Mouse (Mus musculus) spleen, adult 2 months (tissue): ENCODE data around the gene Pabpn1. TPM values are rescaled to one million over a fixed set of nuclear protein-coding genes. Genes with fewer than 3 reads are reported as not detected.

ENCODE experiments used
- DNase-seq, 2 experiments: peaks; one replicate each; pipeline versions ENCODE4 v3.0.0 to v3.0.0-alpha.2; 2012 to 2021; ENCODE audit warnings: low spot score in 2 of 2, low read depth in 1 of 2
- H3K27ac ChIP-seq: fragments of 200-500 bp; 2 replicates; pipeline ENCODE4 v1.5.1; 2012; ENCODE audit warnings: low read length, inconsistent platforms; ENCODE audit not compliant: insufficient read depth
- H3K27me3 ChIP-seq: fragments of 200-500 bp; 2 replicates; pipeline ENCODE4 v1.6.1; 2012; ENCODE audit warnings: mild to moderate bottlenecking, moderate library complexity, low read length, inconsistent platforms; ENCODE audit not compliant: control insufficient read depth, insufficient read depth
- H3K36me3 ChIP-seq: fragments of 200-500 bp; 2 replicates; pipeline ENCODE4 v1.6.1; 2012; ENCODE audit warnings: mild to moderate bottlenecking, low read length, inconsistent platforms; ENCODE audit not compliant: control insufficient read depth, insufficient read depth
- H3K4me1 ChIP-seq: fragments of 200-500 bp; 2 replicates; pipeline ENCODE4 v1.6.1; 2011; ENCODE audit warnings: inconsistent platforms; ENCODE audit not compliant: control insufficient read depth, insufficient read depth, insufficient read length
- H3K4me3 ChIP-seq: fragments of 200-500 bp; 2 replicates; pipeline ENCODE4 v1.5.1; 2011; ENCODE audit warnings: mild to moderate bottlenecking, inconsistent platforms; ENCODE audit not compliant: insufficient read depth, insufficient read length; ENCODE audit errors: extremely low read depth
- CTCF ChIP-seq: fragments of 200-500 bp; IDR thresholded peaks from 2 replicates; pipeline ENCODE4 v1.5.1; 2011; ENCODE audit warnings: mild to moderate bottlenecking, inconsistent platforms; ENCODE audit not compliant: insufficient read depth, insufficient read length, insufficient replicate concordance; ENCODE audit errors: extremely low read depth
- POLR2A ChIP-seq: fragments of 200-500 bp; IDR thresholded peaks from 2 replicates; pipeline ENCODE4 v1.6.1; 2011; ENCODE audit warnings: low read depth, low read length, inconsistent platforms
- WGBS: fragments of 180-500 bp; shearing (Covaris S2); methylation state at CpG from one replicate; pipeline ENCODE4 v1.1.7; 2018; 5-methylcytosine and 5-hydroxymethylcytosine counted together
- polyA plus RNA-seq: library from polyadenylated mRNA; depleted of rRNA; stranded (reverse); fragments of >200 nt; gene quantifications from 2 replicates; pipeline ENCODE4 v1.2.3, GENCODE M21; 2012; rRNA removed

Pabpn1 gene
- 73.3 and 76.7 TPM in 2 replicates for polyA plus RNA-seq

DNA sequence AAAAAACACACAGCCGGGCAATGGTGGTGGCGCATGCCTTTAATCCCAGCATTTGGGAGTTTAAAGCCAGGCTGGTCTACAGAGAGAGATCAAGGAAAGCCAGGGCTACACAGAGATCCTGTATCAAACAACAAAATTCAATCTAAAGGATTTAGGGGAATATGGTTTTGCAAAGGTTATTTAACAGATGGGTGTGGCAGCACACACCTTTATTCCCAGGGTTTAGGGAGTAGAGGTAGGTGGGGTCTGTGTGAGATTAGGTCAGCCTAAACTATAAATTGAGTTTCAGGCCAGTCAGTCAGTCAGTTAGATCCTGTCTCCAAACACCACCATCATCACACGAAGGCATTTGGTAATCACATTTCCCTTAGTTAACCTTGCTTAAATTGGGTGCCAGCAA, at the start of gene Pabpn1:
Gene Pabpn1, plus strand, starts transcription at position 301 of the 400 bp plus-strand sequence.
- WGBS: 96% methylated on average over 3 of the region's 3 CpGs
- no peak within 1 kb of the TSS for H3K27ac ChIP-seq

DNA sequence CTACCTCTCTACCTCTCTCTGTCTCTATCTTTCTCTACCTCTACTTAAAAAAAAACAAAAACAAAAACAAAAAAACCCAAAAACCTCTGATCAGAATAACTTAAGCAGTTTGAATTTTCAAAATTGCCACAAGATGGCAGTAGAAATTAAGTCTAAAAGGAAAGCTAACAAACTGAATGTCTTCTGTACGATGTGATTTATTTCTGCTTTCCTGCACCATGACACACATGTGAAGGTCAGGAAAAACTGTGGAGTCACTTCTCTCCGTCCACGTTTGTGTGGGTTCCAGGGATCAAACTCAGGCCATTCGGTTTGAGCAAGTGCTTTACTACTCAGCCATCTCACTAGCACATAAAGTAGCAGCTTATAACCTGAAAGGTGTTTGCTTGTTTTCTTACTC, 48.8 kb upstream of the Pabpn1 start:
- no peak overlapping the region for H3K4me3 ChIP-seq
- WGBS: 0% methylated on average over 4 of the region's 4 CpGs
- H3K27me3 ChIP-seq: no peaks in the 10 kb centered on the region
- H3K36me3 ChIP-seq: no peaks in the 10 kb centered on the region
- no peak for TF ChIP-seq POLR2A
- no peak overlapping the region for H3K27ac ChIP-seq
- no peak for DNase-seq
- H3K4me1 ChIP-seq: no peaks in the 10 kb centered on the region

More for the DNA sequence above, at the start of gene Pabpn1:
- Histone ChIP-seq H3K36me3 (peaks cover 13% of the 10 kb centered on the region), H3K4me3 (peak within 1 kb of the TSS; percentile 74), H3K4me1 (peaks cover 10% of the 10 kb centered on the region; the same call in 1 of the 2 replicates), H3K27me3 (no peaks in the 10 kb centered on the region)
- no peak for DNase-seq
- no peak for TF ChIP-seq CTCF

DNA sequence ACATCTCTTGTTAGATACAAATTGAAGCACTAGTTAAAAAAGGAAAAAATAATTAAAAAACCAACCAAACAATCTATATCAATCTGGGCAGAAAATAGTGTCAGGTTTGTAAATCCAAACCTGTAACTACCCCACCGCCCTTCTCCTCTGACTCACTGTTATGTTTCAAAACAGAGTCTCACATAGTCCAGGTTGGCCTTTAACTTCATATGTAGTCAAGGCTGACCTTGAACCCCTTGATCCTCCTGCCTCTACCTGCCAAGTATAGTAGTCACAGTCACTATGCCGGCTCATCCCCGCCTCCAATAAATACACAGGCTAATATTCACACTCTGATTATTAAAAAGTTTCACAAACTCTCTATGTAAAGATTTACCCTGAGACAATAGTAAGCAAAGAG, 36.6 kb upstream of the Pabpn1 start:
- Histone ChIP-seq H3K4me3 (no peak overlapping the region), H3K27me3 (no peaks in the 10 kb centered on the region), H3K27ac (no peak overlapping the region), H3K36me3 (peaks cover 4% of the 10 kb centered on the region; the same call in 1 of the 2 replicates), H3K4me1 (no peaks in the 10 kb centered on the region)
- 98% methylated on average over 3 of the region's 3 CpGs for WGBS
- no peak for DNase-seq
- TF ChIP-seq POLR2A: no peak
- no peak for TF ChIP-seq CTCF

DNA sequence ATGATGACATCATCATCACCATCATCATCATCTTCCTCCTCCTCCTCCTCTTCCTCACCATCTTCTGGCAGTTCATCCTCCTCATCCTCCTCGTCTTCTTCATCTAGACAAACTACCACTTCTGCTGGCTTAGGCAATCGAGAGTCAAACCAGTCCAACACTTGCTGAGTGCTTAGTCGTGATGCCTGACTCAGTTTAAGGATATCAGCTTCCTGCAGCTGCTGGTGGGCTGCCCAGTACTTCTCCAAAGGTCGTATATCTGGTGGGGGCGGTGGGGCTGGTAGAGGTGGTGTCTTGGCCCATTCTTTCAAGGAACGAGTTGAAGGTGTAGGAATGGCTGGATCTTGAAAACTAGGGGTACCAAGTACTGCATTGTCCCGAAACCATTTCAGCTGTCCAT, 35.6 kb upstream of the Pabpn1 start:
- Histone ChIP-seq H3K27me3 (no peaks in the 10 kb centered on the region), H3K36me3 (peaks cover 4% of the 10 kb centered on the region; the same call in 1 of the 2 replicates), H3K27ac (no peak overlapping the region), H3K4me1 (no peaks in the 10 kb centered on the region), H3K4me3 (no peak overlapping the region)
- no peak for DNase-seq
- TF ChIP-seq CTCF: no peak
- TF ChIP-seq POLR2A: no peak
- WGBS: 73% methylated on average over 7 of the region's 7 CpGs

DNA sequence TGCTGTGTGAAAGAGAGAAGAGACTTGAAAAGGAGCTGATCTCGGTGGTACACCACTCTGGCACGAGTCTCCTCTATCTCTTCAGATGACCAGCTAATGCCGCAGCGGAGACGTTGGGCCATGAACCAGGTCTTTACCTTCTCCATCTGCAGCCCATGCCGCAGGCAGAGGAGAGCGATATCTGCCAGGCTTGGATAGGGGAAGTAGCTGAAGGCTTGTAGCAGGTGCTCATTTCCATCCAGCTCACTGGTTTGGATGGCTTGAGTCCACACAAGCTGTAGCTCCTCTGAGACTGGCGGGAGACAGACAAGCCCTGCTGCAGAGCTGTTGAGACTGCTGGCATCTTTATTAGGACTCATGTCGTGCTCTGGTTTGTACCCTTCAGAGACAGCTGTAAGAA, 34.4 kb upstream of the Pabpn1 start:
- H3K4me3 ChIP-seq: no peak overlapping the region
- H3K36me3 ChIP-seq: peaks cover 4% of the 10 kb centered on the region; the same call in 1 of the 2 replicates
- no peak for DNase-seq
- H3K27me3 ChIP-seq: no peaks in the 10 kb centered on the region
- no peaks in the 10 kb centered on the region for H3K4me1 ChIP-seq
- no peak for TF ChIP-seq POLR2A
- no peak for TF ChIP-seq CTCF
- H3K27ac ChIP-seq: no peak overlapping the region
- WGBS: 89% methylated on average over 9 of the region's 9 CpGs

DNA sequence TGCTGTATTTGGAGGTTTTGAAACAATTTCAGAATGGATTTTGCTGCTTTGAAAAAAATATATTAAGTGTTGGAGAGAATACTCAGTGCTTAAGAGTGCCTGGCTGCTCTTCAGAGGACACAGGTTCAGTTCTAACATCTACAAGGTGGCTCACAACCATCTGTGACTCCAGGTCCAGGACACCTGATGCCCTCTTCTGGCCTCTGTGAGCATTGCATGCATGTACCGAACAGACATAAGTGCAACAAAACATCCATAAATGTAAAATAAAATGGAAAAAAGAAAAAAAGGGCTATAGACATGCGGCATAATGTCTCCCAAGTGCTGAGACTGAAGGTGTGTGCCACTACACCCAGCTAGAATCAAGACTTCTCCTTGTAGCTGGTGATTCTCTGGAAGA, 31.8 kb upstream of the Pabpn1 start:
- H3K4me1 ChIP-seq: no peaks in the 10 kb centered on the region
- H3K36me3 ChIP-seq: peaks cover 4% of the 10 kb centered on the region; the same call in 1 of the 2 replicates
- no peak overlapping the region for H3K4me3 ChIP-seq
- 39% methylated on average over 2 of the region's 2 CpGs for WGBS
- TF ChIP-seq POLR2A (no peak), CTCF (peak; percentile 53; the same call in 1 of the 2 replicates)
- no peak overlapping the region for H3K27ac ChIP-seq
- peak in 1 of 2 experiments; percentile 64 for DNase-seq
- H3K27me3 ChIP-seq: no peaks in the 10 kb centered on the region

DNA sequence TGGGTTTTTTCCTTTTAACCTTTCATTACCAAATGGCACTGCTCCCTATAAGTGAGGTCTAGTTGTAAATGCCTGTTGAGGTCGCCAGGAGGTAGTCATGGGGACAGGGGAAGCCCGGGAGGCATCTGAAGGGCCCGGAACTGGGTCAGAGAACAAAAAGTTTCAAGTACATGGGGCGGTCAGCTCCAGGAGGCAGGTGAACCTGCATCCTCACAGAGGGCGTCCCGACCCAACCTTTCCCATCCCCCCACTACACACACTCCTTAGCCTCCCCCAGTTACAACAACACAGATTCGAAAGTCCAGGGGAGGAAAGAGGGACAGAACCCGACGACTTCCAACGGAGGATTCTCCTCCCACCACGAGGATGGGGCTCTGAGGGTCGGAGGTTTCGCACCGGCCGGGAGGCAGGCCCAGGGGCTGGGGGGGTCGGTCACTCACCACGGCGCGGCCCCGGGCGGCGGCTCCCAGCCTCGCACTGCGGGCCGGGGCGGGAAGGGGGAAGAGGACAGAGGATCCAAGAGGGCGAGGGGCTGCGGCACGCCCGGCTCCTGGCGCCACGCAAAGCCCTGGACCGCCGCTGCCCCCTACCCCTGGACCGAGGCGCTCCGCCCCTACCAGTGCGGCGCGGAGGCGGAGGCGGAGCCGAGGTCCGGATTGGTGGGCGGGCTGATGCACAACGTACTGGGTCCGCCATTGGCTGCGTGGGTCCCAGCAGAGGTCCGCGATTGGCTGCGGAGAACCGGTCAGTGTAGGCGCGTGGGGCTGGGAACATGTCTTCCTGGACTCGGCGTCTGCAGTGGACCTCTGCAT, 28.6 kb upstream of the Pabpn1 start:
- H3K27me3 ChIP-seq: no peaks in the 10 kb centered on the region
- peak; percentile 58 to 89 for DNase-seq
- 0 out of 2 replicates have a peak, but pooled peaks have one; percentile 5 for TF ChIP-seq CTCF
- TF ChIP-seq POLR2A: no peak; the same call in 1 of the 2 replicates
- H3K36me3 ChIP-seq: no peaks in the 10 kb centered on the region
- H3K4me3 ChIP-seq: peak overlapping the region; percentile 80
- peak overlapping the region; percentile 45 for H3K27ac ChIP-seq
- H3K4me1 ChIP-seq: no peaks in the 10 kb centered on the region
- under 1% methylated on average over 54 of the region's 56 CpGs for WGBS
